Mouse (Mus musculus): ENCODE measurements around the gene L3mbtl2.
A peak's percentile ranks its signal among the peaks of the same experiment; 100 is the strongest.
"Not testable (repeated sequence)": the region's sequence is repeated elsewhere in the genome, so short reads cannot be mapped to it uniquely, and the experiment has no call there.

Gene L3mbtl2

DNA sequence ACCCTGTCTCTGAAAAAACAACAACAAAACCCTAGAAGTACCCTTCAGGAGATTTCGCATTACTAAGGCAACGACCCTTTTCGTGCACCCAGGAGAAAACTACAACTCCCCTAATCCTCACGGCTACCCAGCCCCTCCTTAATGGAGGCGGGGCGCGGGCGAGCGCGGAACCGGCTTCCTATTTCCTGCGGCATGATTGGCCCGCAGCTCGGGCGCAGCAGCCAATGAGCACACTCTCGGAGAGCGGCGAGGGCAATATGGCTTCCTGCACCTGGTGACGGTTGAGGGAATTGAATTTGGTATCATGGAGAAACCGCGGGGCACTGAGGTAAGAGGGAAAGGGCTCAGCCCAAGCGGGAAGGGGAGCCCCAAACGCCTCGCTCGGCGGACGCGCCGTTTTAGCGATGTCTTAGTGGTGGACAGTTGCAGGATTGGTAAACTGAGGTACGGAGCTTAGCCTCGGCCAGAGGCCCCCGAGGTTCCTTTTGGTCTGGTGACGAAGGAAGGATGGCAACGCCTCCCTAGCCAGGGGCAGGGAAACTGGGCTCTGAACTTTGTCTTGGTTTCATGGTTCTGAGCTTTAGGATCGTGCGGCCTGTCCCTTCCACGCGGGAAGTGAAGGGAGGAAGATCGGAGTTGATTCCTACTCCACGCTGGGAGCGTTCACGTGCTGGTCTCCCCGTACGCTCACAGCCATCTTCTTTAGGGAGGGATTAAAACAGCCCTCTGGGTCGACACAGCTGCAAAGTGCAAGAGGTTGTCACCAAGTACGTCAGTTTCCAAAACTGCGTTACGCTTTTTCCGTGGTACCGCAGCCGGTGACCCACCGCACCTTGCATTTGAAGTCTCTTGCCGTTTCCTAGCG is at the start of gene L3mbtl2:
Gene L3mbtl2 (plus strand): TSS at position 193 of the 865 bp plus-strand sequence.
- DNase-seq (ENCODE audit: low read depth, low spot score): peak; percentile 97

DNA sequence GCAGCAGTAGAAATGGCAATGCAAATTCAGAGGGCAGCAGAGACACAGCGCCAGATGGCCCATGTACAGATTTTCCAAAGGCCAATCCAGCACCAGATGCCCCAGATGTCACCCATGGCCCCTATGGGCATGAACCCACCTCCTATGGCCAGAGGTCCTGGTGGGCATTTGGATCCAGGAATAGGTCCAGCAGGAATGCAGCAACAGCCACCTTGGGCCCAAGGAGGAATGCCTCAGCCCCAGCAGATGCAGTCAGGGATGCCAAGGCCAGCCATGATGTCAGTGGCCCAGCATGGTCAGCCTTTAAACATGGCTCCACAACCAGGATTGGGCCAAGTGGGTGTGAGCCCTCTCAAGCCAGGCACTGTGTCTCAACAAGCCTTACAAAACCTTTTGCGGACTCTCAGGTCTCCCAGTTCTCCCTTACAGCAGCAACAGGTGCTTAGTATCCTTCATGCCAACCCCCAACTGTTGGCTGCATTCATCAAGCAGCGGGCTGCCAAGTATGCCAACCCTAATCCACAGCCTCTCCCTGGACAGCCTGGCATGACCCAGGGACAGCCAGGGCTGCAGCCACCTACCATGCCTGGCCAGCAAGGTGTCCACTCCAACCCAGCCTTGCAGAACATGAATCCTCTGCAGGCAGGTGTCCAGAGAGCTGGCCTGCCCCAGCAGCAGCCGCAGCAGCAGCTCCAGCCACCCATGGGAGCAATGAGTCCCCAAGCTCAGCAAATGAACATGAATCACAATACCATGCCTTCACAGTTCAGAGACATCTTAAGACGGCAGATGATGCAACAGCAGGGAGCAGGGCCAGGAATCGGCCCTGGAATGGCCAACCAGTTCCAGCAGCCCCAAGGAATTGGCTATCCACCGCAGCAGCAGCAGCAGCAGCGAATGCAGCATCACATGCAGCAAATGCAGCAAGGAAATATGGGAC is 13.9 kb upstream of the L3mbtl2 start:
- DNase-seq (ENCODE audit: low read depth, low spot score): no peak

DNA sequence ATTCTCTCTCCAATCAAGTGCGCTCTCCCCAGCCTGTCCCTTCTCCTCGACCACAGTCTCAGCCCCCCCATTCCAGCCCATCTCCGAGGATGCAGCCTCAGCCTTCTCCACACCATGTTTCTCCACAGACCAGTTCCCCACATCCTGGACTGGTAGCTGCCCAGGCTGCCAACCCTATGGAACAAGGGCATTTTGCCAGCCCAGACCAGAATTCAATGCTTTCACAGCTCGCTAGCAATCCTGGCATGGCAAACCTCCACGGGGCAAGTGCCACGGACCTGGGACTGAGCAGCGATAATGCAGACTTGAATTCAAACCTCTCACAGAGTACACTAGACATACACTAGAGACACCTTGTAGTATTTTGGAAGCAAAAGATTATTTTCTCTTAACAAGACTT is 13.1 kb upstream of the L3mbtl2 start:
- DNase-seq (ENCODE audit: low read depth, low spot score): no peak

DNA sequence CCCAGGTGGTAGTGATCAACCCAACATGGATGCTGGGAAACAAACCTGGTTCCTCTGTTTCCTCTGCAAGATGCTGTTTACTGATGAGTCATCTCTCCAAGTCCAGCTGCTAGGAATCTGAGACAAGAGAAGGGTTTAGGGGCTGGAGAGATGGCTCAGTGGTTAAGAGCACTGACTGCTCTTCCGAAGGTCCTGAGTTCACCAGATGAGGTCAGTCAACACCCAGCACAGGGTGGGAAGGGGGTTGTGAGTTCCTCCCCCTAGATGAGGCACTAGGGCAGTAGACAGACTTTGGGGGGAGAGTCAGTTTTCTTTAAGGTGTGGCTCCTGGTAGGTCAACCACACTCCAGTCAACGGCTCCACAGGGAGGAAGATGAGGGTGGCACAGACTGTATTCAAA is 2.0 kb upstream of the L3mbtl2 start:
- DNase-seq (ENCODE audit: low read depth, low spot score): peak; percentile 77

DNA sequence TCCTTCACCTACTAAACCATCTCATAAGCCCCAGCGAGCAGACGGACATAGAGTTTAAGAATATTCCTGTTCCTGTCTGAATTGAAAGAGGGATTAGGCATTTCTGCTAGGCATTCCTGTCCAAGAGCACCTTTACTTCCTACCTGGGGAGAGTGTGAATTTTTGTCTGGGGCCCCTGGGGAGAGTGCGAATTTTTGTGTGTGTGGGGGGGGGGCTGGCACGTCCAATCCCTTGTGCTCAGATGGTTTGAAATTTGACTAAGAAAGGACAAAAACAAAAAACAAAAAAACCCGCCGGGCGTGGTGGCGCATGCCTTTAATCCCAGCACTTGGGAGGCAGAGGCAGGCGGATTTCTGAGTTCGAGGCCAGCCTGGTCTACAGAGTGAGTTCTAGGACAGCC is 408 bp upstream of the L3mbtl2 start:
- DNase-seq (ENCODE audit: low read depth, low spot score): peak; percentile 94

DNA sequence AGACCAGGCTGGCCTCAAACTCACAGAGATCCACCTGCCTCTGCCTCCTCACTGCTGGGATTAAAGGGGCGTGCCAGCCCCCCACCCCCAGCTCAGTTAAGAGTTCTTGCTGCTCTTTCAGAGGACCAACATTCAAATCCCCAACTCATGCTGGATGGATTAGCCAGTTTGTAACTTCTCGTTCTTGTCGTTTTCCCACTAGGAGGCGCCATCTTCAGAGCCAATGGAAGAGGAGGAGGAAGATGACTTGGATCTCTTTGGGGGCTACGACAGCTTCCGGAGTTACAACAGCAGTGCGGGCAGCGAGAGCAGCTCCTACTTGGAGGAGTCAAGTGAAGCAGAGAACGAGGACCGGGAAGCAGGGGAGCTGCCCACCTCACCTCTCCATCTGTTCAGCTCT is 3.3 kb downstream of the L3mbtl2 start:
- peak; percentile 79 for DNase-seq (ENCODE audit: low read depth, low spot score)

DNA sequence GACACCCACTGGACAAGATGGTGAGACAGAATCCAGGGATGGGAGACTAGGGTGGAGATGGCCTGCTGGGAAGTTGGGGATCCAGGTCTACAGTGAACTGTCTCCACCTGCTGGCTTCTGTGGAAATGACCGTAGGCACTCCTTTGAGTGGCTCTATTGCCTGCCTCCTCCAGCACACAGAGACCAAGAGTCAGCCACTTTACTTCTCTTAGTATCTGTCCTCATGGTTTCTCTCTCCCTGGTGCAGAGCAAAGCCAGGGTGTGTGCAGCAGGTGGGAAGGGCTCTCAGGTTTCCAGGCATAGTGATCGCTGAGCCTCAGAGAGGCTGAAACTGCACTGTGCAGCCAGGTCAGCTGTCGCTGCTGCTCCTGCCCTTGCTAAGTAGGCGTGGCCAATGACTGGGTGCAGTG is 6.5 kb downstream of the L3mbtl2 start:
- DNase-seq (ENCODE audit: low read depth, low spot score): peak; percentile 84

DNA sequence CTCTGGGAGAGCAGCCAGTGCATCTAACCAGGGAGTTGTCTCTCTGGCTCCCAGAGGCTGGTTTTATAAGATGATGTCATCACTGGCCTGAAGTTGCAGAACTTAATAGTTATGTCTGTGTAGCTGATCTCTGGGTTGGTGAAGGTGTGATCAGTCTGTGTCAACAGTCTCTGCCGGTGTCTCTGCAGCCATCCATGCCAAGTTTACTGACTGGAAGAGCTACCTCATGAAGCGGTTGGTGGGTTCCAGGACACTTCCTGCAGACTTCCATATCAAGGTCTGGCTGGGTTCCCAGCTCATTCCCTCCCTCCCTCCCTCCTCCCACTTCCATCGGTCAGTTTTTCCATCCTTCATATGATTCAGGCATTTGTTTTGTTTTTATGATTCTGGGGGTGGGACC is 12.9 kb downstream of the L3mbtl2 start:
- DNase-seq (ENCODE audit: low read depth, low spot score): no peak

DNA sequence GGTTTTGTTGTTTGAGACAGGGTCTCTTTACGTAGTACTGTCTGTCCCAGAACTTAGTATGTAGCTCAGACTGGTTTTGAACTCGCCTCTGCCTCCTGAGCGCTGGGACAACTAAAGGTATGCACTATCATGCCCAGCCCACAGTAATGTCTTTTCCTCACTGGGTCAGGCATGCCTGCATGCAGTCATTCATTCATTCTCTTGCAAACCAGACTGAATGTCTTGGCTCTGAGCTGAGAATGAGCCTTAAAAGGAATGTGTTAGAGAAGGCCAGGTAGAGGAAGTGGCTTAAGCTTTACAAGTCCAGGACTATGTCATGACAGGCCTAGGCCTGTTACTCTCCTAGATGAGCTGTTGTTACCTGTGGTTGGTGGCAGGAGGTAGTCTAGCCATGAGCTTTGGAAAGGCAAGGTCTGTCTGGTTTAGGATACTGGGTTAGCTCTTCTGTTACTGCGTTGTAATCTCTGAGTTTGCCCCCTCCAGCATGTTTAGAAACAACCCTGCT is 16.7 kb downstream of the L3mbtl2 start:
- peak; percentile 56 for DNase-seq (ENCODE audit: low read depth, low spot score)

DNA sequence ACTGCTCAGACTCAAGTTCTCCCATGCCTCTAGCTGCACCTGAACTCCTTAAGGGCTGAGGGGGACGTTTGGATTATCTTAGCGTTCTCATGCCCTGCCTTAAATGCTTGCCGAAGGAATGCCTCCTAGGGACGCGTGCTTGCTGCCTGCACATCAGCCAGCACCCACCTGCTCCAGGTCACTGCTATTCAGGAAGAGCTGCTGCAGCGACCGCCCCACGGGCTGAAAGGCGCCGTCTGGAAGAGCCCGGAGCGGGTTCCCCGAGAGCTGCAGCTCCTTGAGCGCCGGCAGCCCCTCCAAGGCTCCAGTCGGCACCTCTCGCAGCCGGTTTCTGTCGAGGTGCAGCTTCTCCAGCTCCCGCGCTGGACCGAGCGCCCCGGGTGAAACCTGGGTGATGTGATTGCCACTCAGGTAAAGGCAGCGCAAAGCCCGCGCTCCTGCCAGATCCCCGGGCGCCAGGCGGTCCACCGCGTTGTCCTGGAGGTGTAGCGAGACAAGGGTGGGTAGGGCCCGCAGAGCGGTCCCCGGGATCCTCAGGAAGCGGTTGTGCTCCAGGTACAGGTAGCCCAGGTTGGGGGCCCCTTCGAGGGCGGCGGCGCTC is 29.8 kb downstream of the L3mbtl2 start:
- DNase-seq (ENCODE audit: low read depth, low spot score): peak; percentile 62

DNA sequence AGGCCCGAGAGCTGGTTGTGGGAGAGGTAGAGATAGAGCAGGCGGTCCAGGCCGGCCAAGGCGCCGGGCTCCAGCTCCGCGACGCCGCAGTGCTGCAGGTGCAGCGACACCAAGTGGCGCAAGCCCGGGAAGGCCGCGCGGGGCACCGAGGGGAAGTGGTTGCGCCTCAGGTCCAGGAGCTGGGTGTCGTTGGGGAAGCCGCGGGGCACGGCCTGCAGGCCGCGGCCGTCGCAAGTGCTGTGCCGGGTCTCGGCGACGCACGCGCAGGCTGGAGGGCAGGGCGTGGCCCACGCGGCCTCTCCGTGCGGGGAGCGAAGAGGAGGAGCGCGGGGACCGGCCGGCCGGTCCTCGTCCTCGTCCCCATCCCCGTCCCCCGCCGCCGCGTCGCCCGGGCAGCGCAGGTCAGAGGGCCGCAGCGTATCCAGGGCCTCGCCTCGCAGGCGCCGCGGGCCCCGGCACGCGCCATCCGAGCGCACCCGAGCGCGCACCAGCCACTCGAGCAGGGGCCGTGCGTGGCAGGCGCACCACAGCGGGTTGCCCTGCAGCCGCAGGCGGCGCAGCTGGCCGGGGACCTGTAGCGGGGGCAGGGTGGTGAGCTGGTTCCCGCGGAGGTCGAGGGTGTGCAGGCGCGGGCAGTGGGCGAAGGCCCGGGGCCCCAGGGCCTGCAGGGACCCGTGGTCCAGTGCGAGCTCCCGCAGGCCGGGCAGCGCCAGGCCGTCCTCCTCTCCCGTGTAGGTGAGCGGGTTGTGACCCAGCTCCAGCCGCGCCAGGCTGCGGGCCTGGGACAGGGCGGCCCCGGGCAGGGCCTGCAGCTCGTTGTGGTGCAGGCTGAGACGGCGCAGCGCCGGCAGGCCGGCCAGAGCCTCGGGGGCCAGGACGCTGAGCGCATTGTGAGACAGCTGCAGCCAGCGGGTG is 30.5 kb downstream of the L3mbtl2 start:
- DNase-seq (ENCODE audit: low read depth, low spot score): peak; percentile 88

DNA sequence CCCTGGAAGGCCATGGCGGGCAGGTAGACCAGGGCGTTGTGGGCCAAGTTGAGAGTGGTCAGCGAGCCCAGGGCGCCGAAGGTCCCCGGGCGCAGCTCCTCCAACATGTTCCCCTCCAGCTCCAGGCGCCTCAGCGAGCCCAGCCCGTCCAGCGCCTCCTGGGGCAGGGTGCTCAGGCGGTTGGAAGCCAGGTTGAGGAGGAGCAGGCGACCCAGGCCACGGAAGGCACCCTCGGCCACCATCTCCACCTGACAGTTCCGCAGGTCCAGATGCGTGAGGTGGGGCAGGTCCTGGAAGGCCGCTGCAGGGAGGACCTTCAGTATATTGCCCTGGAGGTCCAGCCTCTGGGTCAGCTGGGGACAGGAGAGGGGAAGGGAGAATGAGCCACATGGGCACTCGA is 31.2 kb downstream of the L3mbtl2 start:
- no peak for DNase-seq (ENCODE audit: low read depth, low spot score)

DNA sequence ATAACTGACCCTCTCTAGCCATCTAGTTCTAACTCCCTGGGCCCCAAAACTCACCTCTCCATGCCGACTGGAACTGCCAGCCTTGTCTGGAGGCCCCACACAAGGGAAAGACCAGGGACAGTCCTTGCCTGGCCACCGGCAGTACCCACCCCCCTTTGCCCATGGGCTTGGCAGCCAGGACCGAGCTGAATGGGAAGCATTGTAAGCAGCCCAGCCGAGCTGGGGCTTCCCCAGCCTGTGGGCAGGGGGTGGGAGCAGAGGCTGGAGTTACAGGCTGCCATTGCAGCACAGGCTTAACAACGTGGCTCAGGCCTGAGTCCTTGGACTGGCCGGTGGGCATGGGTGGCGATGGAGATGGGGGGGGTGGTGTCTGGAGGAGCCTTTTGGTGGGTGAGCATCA is 33.5 kb downstream of the L3mbtl2 start, which contains the start of gene Chadl:
Gene Chadl (minus strand): TSS at position 113 of the 400 bp plus-strand sequence.
- DNase-seq (ENCODE audit: low read depth, low spot score): no peak

DNA sequence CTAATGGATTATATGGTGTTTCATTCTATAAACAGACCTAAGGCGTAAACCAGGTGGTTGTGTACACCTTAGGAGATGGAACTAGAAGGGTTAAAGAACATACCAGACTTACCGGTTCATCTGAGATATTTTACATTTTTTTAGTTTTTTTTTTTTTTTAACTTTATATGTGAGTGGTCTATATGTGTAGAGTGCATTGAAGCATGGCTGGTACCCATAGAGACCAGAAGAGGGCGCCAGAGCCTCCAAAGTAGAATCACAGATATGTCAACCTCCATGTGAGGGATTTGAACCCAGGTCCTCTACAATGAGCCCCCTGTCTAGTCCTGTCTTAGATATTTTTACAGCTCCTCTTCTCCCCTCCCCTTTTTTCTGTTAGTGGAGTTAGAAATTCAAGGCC is 34.2 kb downstream of the L3mbtl2 start:
- DNase-seq (ENCODE audit: low read depth, low spot score): peak; percentile 80

DNA sequence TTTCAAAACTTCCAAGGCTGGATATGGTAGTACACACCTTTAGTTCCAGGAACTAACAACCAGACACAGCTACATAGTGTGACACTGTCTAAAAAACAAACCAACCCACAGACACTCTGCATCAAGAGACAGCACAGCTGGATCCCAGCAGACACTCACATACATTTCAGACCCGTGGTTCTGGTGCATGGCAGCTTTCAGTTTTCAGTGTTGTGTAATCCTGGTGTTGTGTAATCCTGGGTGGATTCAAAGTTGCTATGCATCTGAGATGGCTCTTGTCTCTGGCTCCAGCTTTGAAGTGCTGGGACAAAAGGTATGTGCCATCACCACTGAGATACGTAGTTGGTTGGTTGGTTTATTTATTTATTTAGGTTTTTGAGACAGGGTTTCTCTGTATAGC is 34.8 kb downstream of the L3mbtl2 start:
- DNase-seq (ENCODE audit: low read depth, low spot score): no peak

DNA sequence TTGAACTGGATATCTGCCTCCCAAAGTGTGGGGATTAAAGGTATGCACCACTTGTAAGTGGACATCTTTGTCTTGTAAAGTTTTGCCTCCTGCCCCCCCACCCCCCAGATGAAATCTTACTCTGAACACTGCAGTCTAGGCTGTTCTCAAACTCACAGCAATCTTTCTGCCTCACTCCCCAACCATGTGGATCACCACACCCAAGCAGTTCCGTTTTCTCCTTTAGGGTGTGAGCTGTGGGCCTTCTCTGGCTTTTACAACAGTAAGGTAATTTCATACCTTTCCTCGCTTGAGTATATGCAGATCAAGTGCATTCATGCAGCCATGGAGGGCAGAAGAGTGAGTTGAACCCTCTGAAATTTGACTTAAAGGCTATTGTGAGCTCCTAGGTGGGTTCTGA is 36.5 kb downstream of the L3mbtl2 start:
- DNase-seq (ENCODE audit: low read depth, low spot score): peak; percentile 46

DNA sequence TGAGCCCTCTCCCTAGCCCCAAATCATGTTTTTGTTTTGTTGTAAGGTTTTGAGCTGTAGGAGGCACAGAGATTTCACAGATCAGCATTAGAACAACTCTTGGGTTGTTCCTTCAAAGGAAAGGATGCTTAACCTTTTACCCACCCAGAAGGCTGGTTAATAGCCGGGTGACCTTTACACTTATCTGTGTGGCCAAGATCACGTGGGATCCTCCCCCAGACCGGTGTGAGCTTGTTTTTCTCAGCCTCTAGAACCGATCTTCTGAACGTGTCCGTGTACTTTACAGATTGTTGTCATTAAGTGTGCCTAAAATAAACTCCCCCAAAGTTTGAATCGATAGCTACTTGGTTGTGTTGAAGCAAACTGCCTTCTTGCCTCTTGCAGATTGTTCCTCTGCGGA is 36.9 kb downstream of the L3mbtl2 start:
- peak; percentile 71 for DNase-seq (ENCODE audit: low read depth, low spot score)

DNA sequence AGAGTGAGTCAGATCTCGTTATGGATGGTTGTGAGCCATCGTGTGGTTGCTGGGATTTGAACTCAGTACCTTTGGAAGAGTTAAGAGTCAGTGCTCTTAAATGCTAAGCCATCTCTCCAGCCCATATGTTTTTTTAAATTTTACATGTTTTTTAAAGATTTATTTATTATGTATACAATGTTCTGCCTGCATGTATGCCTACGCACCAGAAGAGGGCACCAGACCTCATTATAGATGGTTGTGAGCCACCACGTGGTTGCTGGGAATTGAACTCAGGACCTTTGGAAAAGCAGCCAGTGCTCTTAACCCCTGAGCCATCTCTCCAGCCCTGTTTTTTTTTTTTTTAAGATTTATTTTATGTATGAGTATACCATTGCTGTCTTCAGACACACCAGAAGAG is 37.7 kb downstream of the L3mbtl2 start:
- not testable (repeated sequence) for DNase-seq (ENCODE audit: low read depth, low spot score)

DNA sequence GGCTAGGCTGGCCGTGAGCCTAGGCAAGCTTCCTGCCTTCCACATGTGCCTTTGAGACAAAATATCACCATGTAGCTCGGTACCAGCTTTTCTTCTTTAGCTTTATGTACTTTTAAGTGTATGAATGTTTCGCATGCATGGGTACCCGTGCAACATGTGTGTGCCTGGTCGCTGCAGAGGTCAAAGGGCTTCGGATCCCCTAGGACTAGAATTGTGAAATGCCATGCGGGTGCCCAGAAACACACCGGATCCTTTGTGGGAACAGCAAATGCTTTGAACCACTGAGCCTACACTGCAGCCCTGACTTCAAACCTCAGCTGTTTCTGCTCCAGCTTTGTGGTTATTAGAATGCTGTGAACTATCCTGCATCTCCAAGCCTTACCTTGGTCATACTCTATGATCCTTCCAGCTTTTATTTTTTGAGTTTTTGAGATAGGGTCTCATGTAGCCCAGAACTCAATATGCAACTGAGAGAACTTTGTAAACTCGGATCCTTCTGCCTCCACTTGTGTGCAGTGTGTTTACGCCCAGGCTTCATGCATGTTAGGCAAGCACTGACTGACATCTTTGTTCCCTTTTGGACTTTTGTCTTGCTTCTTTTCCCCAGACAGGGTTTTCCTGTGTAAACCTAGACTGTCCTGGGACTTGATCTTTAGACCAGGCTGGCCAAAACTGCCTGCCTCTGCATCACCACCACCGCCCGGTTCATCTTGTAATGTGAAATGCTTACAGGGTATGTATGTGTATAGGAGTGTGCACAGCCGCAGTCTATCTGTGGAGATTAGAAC is 38.8 kb downstream of the L3mbtl2 start:
- no peak for DNase-seq (ENCODE audit: low read depth, low spot score)

DNA sequence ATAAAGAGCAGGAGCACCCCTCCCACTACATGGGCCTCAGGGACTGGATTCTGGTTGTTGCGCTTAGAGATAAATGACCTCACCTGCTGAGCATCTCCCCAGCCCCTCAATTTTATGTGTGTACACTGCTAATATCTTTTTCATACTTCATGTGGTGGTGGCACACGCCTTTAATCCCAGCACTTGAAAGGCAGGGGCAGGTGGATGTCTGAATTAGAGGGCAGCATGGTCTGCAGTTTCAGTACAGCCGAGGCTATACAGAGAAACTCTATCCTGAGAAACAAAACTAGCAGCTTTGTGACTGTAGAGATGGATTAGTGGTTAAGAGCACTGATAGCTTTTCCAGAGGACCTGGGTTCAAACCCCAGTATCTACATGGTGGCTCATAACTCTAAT is 39.4 kb downstream of the L3mbtl2 start:
- no peak for DNase-seq (ENCODE audit: low read depth, low spot score)
